Mouse (Mus musculus) lung, embryonic 15.5 days (tissue): ENCODE measurements around the gene Dennd2a. TPM values are rescaled to one million over a fixed set of nuclear protein-coding genes. Genes with fewer than 3 reads are reported as not detected.
A peak's percentile ranks its signal among the peaks of the same experiment; 100 is the strongest.

Source experiments
- ATAC-seq: fragments of 200-750 bp; cut with Nextera tagmentation; 2 replicates; pipeline ENCODE4 v1.8.0; 2017; ENCODE audit warnings: moderate number of reproducible peaks, borderline replicate concordance; ENCODE audit not compliant: low FRiP score, low TSS enrichment; ENCODE audit errors: extremely low read depth
- H3K27ac ChIP-seq: fragments of 300-500 bp; sonication (generic); 2 replicates; pipeline ENCODE4 v1.5.1; 2015; ENCODE audit warnings: moderate library complexity, mild to moderate bottlenecking, inconsistent platforms
- H3K27me3 ChIP-seq: fragments of 300-500 bp; sonication (generic); 2 replicates; pipeline ENCODE4 v1.6.1; 2015; ENCODE audit warnings: inconsistent platforms
- H3K36me3 ChIP-seq: fragments of 300-500 bp; sonication (generic); 2 replicates; pipeline ENCODE4 v1.6.1; 2015; ENCODE audit warnings: inconsistent platforms
- H3K4me1 ChIP-seq: fragments of 300-500 bp; sonication (generic); 2 replicates; pipeline ENCODE4 v1.6.1; 2015; ENCODE audit warnings: inconsistent platforms
- H3K4me2 ChIP-seq: fragments of 300-500 bp; sonication (generic); 2 replicates; pipeline ENCODE4 v1.6.1; 2015; ENCODE audit warnings: inconsistent platforms, mild to moderate bottlenecking, moderate library complexity
- H3K4me3 ChIP-seq: fragments of 300-500 bp; sonication (generic); 2 replicates; pipeline ENCODE4 v1.5.1; 2015; ENCODE audit warnings: mild to moderate bottlenecking, inconsistent platforms
- H3K9ac ChIP-seq: fragments of 300-500 bp; sonication (generic); 2 replicates; pipeline ENCODE4 v1.6.1; 2015; ENCODE audit warnings: inconsistent platforms
- H3K9me3 ChIP-seq: fragments of 300-500 bp; sonication (generic); 2 replicates; pipeline ENCODE4 v1.6.1; 2016; ENCODE audit warnings: inconsistent platforms
- WGBS: fragments of 180-500 bp; shearing (Covaris S2); methylation state at CpG from one replicate; pipeline ENCODE4 v1.1.7; 2015; 5-methylcytosine and 5-hydroxymethylcytosine counted together
- polyA plus RNA-seq: library from polyadenylated mRNA; unstranded; fragments of >200 nt; fragmentation: Nextera tagmentation; extraction: Ambion mirVana; gene quantifications from 2 replicates; pipeline ENCODE4 v1.2.1, GENCODE M21; 2015

Dennd2a gene
- polyA plus RNA-seq, 1 experiment from 2014 or later = 20.8 TPM

GRCm38 (mm10) chr6:39534944-39535343 is 22.7 kb downstream of the Dennd2a start:
- Histone ChIP-seq H3K9me3 (no peaks in the 10 kb centered on the region), H3K4me1 (peaks cover 20% of the 10 kb centered on the region), H3K4me3 (no peak overlapping the region), H3K27me3 (no peaks in the 10 kb centered on the region), H3K27ac (no peak overlapping the region), H3K4me2 (no peak overlapping the region), H3K9ac (no peak overlapping the region), H3K36me3 (no peaks in the 10 kb centered on the region)
- no peak for ATAC-seq

GRCm38 (mm10) chr6:39528671-39529535 is 28.8 kb downstream of the Dennd2a start:
- Histone ChIP-seq H3K4me1 (peaks cover 25% of the 10 kb centered on the region), H3K9ac (no peak overlapping the region), H3K36me3 (no peaks in the 10 kb centered on the region), H3K4me3 (no peak overlapping the region), H3K4me2 (peak overlapping the region; percentile 11; the same call in 1 of the 2 replicates), H3K9me3 (no peaks in the 10 kb centered on the region), H3K27ac (peak overlapping the region; percentile 65), H3K27me3 (no peaks in the 10 kb centered on the region)
- 31% methylated on average over 12 of the region's 12 CpGs for WGBS
- ATAC-seq = peak; percentile 91

GRCm38 (mm10) chr6:39527811-39528210 is 29.9 kb downstream of the Dennd2a start:
- 58% methylated on average over 4 of the region's 4 CpGs for WGBS

GRCm38 (mm10) chr6:39527337-39527784 is 30.3 kb downstream of the Dennd2a start:
- Histone ChIP-seq H3K36me3 (peaks cover 8% of the 10 kb centered on the region; the same call in 1 of the 2 replicates), H3K4me3 (no peak overlapping the region), H3K4me1 (peaks cover 30% of the 10 kb centered on the region), H3K27ac (no peak overlapping the region), H3K9ac (no peak overlapping the region), H3K9me3 (no peaks in the 10 kb centered on the region), H3K27me3 (no peaks in the 10 kb centered on the region), H3K4me2 (no peak overlapping the region)
- no peak for ATAC-seq
- WGBS = 78% methylated on average over 7 of the region's 7 CpGs

More at GRCm38 (mm10) chr6:39527811-39528210, 29.9 kb downstream of the Dennd2a start:
- Histone ChIP-seq H3K36me3 (peaks cover 4% of the 10 kb centered on the region; the same call in 1 of the 2 replicates), H3K4me1 (peaks cover 27% of the 10 kb centered on the region), H3K9ac (no peak overlapping the region), H3K9me3 (no peaks in the 10 kb centered on the region), H3K4me2 (no peak overlapping the region), H3K27ac (peak overlapping the region; percentile 65; the same call in 1 of the 2 replicates), H3K4me3 (no peak overlapping the region), H3K27me3 (no peaks in the 10 kb centered on the region)
- ATAC-seq = no peak

- Histone ChIP-seq H3K27ac (no peak overlapping the region), H3K4me3 (no peak overlapping the region), H3K4me2 (no peak overlapping the region), H3K27me3 (no peaks in the 10 kb centered on the region), H3K9me3 (no peaks in the 10 kb centered on the region), H3K4me1 (peaks cover 30% of the 10 kb centered on the region), H3K36me3 (peaks cover 13% of the 10 kb centered on the region; the same call in 1 of the 2 replicates), H3K9ac (no peak overlapping the region)
- 57% methylated on average over 9 of the region's 10 CpGs for WGBS
- no peak for ATAC-seq
Observed at GRCm38 (mm10) chr6:39526797-39527196, 30.9 kb downstream of the Dennd2a start.

- no peaks in the 10 kb centered on the region for H3K9me3 ChIP-seq
- WGBS = 91% methylated on average over 13 of the region's 13 CpGs
- peaks cover 16% of the 10 kb centered on the region for H3K4me1 ChIP-seq
- no peaks in the 10 kb centered on the region for H3K27me3 ChIP-seq
- H3K27ac ChIP-seq = peak overlapping the region; percentile 49; the same call in 1 of the 2 replicates
- H3K4me3 ChIP-seq = no peak overlapping the region
- peaks cover 43% of the 10 kb centered on the region for H3K36me3 ChIP-seq
- ATAC-seq = no peak
- no peak overlapping the region for H3K4me2 ChIP-seq
- no peak overlapping the region for H3K9ac ChIP-seq
Observed at GRCm38 (mm10) chr6:39523161-39523560, 34.5 kb downstream of the Dennd2a start.

GRCm38 (mm10) chr6:39522425-39522824 is 35.2 kb downstream of the Dennd2a start:
- Histone ChIP-seq H3K27ac (peak overlapping the region; percentile 49), H3K36me3 (peaks cover 48% of the 10 kb centered on the region), H3K9me3 (no peaks in the 10 kb centered on the region), H3K9ac (no peak overlapping the region), H3K4me1 (peaks cover 9% of the 10 kb centered on the region; the same call in 1 of the 2 replicates), H3K4me3 (no peak overlapping the region), H3K27me3 (no peaks in the 10 kb centered on the region), H3K4me2 (no peak overlapping the region)
- ATAC-seq = peak; percentile 69; the same call in 1 of the 2 replicates
- WGBS = 58% methylated on average over 5 of the region's 5 CpGs

- Histone ChIP-seq H3K27ac (peak overlapping the region; percentile 94), H3K4me2 (peak overlapping the region; percentile 43), H3K27me3 (no peaks in the 10 kb centered on the region), H3K9me3 (no peaks in the 10 kb centered on the region), H3K36me3 (peaks cover 27% of the 10 kb centered on the region), H3K4me3 (no peak overlapping the region), H3K4me1 (peaks cover 21% of the 10 kb centered on the region), H3K9ac (no peak overlapping the region)
- peak; percentile 33; the same call in 1 of the 2 replicates for ATAC-seq
- 33% methylated on average over 6 of the region's 6 CpGs for WGBS
Observed at GRCm38 (mm10) chr6:39515739-39516131, 41.9 kb downstream of the Dennd2a start.

GRCm38 (mm10) chr6:39515040-39515738 is 42.5 kb downstream of the Dennd2a start:
- WGBS = 8% methylated on average over 11 of the region's 11 CpGs
- no peaks in the 10 kb centered on the region for H3K9me3 ChIP-seq
- peaks cover 21% of the 10 kb centered on the region for H3K4me1 ChIP-seq
- peak overlapping the region; percentile 43 for H3K4me2 ChIP-seq
- 0 out of 2 replicates have a peak overlapping the region, but pooled peaks have one; percentile 1 for H3K4me3 ChIP-seq
- peak; percentile 88 for ATAC-seq
- H3K27me3 ChIP-seq = no peaks in the 10 kb centered on the region
- H3K27ac ChIP-seq = peak overlapping the region; percentile 94
- no peak overlapping the region for H3K9ac ChIP-seq
- H3K36me3 ChIP-seq = peaks cover 22% of the 10 kb centered on the region

GRCm38 (mm10) chr6:39503476-39503875 is 54.2 kb downstream of the Dennd2a start:
- no peaks in the 10 kb centered on the region for H3K4me1 ChIP-seq
- H3K36me3 ChIP-seq = peaks cover 38% of the 10 kb centered on the region; the same call in 1 of the 2 replicates
- H3K9me3 ChIP-seq = no peaks in the 10 kb centered on the region
- H3K27me3 ChIP-seq = no peaks in the 10 kb centered on the region
- H3K4me3 ChIP-seq = no peak overlapping the region
- no peak for ATAC-seq
- no peak overlapping the region for H3K27ac ChIP-seq
- H3K4me2 ChIP-seq = no peak overlapping the region
- no peak overlapping the region for H3K9ac ChIP-seq
- 89% methylated on average over 7 of the region's 7 CpGs for WGBS

GRCm38 (mm10) chr6:39497165-39497564 is 60.5 kb downstream of the Dennd2a start:
- H3K9me3 ChIP-seq = no peaks in the 10 kb centered on the region
- H3K36me3 ChIP-seq = peaks cover 44% of the 10 kb centered on the region
- WGBS = 93% methylated on average over 4 of the region's 4 CpGs

More at GRCm38 (mm10) chr6:39497165-39497564, 60.5 kb downstream of the Dennd2a start:
- Histone ChIP-seq H3K9ac (no peak overlapping the region), H3K4me1 (no peaks in the 10 kb centered on the region), H3K4me2 (no peak overlapping the region), H3K4me3 (no peak overlapping the region), H3K27me3 (no peaks in the 10 kb centered on the region), H3K27ac (no peak overlapping the region)
- ATAC-seq = no peak
